10 mouse cellular contexts compared by ENCODE assay signal in the genomic region with DNA sequence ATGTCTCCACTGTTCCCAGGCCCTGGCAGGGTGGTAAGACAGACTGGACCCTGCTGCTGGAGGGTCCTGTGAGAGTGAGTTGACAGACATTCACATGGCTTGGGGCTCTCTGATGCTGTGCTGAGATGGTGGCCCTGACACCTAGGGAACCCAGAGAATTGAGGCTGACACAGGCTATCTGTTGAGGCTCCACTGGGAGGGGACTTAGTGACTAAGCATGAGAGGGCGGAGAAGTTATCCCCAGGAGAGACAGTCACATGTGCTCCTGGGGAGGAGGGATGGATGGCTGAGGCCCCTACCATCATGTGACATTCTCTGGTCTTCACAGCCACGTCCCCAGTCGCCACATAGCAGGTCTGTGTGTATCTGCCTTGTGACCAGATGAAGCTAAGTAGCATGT. TPM values are rescaled to one million over a fixed set of nuclear protein-coding genes. Genes with fewer than 3 reads are reported as not detected.
DNase-seq lines count a peak whose midpoint lies in the region; ATAC-seq and TF ChIP-seq lines count a peak whose summit lies in the region.
"Had no signal": no experiment of that assay in that cellular context is flagged by ENCODE, and none has a peak within 500 bp of the region (broad histone marks: within the 10 kb centered on the region; RNA-seq: fewer than 3 reads in every experiment).

No protein-coding gene starts in this region.

- no peak overlapping the region for H3K4me3 ChIP-seq in heart, embryonic 11.5 days (ENCODE audit: low read depth, low read length)
- H3K4me3 ChIP-seq in C2C12 (ENCODE audit: insufficient read depth, poor library complexity, severe bottlenecking): no peak overlapping the region
- H3K4me3 ChIP-seq in hindbrain, embryonic 11.5 days (ENCODE audit: low read depth, low read length): no peak overlapping the region
- H3K4me3 ChIP-seq in midbrain, embryonic 14.5 days (replicated peaks; ENCODE audit: low read depth, low read length): no peak overlapping the region

- DNase-seq in heart, postnatal 10 days: no peak
- no peak for DNase-seq in hindbrain, embryonic 11.5 days (ENCODE audit: low spot score)
- no peak for DNase-seq in midbrain, embryonic 14.5 days
- no peak for DNase-seq in urinary bladder, adult 18-20 months (ENCODE audit: low spot score in 2 of 2)
- DNase-seq in right cerebral cortex, adult 2 months (ENCODE audit: low spot score in 2 of 2): no peak
- no peak for DNase-seq in embryo, embryonic 10 days (ENCODE audit: low spot score)
- DNase-seq: cerebellum, adult 8-10 months; kidney, adult 8-10 months had no signal

- H3K79me3 ChIP-seq in C2C12 (ENCODE audit: low read depth): peaks cover 80% of the 10 kb centered on the region

- ATAC-seq in heart, embryonic 11.5 days (replicated peaks; ENCODE audit: insufficient number of reproducible peaks, low FRiP score, low TSS enrichment): no peak
- ATAC-seq in hindbrain, embryonic 11.5 days (ENCODE audit: low FRiP score): no peak
- peak; percentile 32; the same call in 1 of the 2 replicates for ATAC-seq in midbrain, embryonic 14.5 days (ENCODE audit: low FRiP score, low TSS enrichment)

- intact Hi-C loops in heart, postnatal 10 days (cut with DNase I): no loop called here

- H3K9me3 ChIP-seq in heart, embryonic 11.5 days (replicated peaks; ENCODE audit: control insufficient read depth, low read length): no peaks in the 10 kb centered on the region
- no peaks in the 10 kb centered on the region for H3K9me3 ChIP-seq in hindbrain, embryonic 11.5 days (ENCODE audit: control insufficient read depth, low read length)
- no peaks in the 10 kb centered on the region for H3K9me3 ChIP-seq in midbrain, embryonic 14.5 days (ENCODE audit: control insufficient read depth, low read length)

- H3K4me2 ChIP-seq in heart, embryonic 11.5 days: no peak overlapping the region
- H3K4me2 ChIP-seq in hindbrain, embryonic 11.5 days (replicated peaks; ENCODE audit: low read depth, low read length): no peak overlapping the region
- no peak overlapping the region for H3K4me2 ChIP-seq in midbrain, embryonic 14.5 days (ENCODE audit: low read length)

- H3K36me3 ChIP-seq in heart, embryonic 11.5 days (ENCODE audit: control insufficient read depth, insufficient read depth, low read length): no peaks in the 10 kb centered on the region
- peaks cover 42% of the 10 kb centered on the region for H3K36me3 ChIP-seq in C2C12 (ENCODE audit: control insufficient read depth, insufficient read depth)
- no peaks in the 10 kb centered on the region for H3K36me3 ChIP-seq in hindbrain, embryonic 11.5 days (ENCODE audit: control insufficient read depth, insufficient read depth, low read length)
- H3K36me3 ChIP-seq in midbrain, embryonic 14.5 days (ENCODE audit: control insufficient read depth, insufficient read depth, low read length): no peaks in the 10 kb centered on the region

- H3K4me1 ChIP-seq in heart, embryonic 11.5 days (ENCODE audit: control insufficient read depth, insufficient read depth, low read length): peaks cover 40% of the 10 kb centered on the region
- H3K4me1 ChIP-seq in hindbrain, embryonic 11.5 days (replicated peaks; ENCODE audit: control insufficient read depth, insufficient read depth, low read length): no peaks in the 10 kb centered on the region
- H3K4me1 ChIP-seq in midbrain, embryonic 14.5 days (ENCODE audit: control insufficient read depth, insufficient read depth, low read length): peaks cover 12% of the 10 kb centered on the region; the same call in 1 of the 2 replicates

- H3K79me2 ChIP-seq in C2C12 (ENCODE audit: control insufficient read depth, insufficient read depth): peaks cover 94% of the 10 kb centered on the region

- H3K9ac ChIP-seq in heart, embryonic 11.5 days (ENCODE audit: low read depth, low read length): no peak overlapping the region
- H3K9ac ChIP-seq in hindbrain, embryonic 11.5 days (ENCODE audit: low read depth, low read length): no peak overlapping the region
- no peak overlapping the region for H3K9ac ChIP-seq in midbrain, embryonic 14.5 days (replicated peaks; ENCODE audit: low read length)

- H3K27me3 ChIP-seq in heart, embryonic 11.5 days (ENCODE audit: control insufficient read depth, insufficient read depth, low read length): no peaks in the 10 kb centered on the region
- no peaks in the 10 kb centered on the region for H3K27me3 ChIP-seq in C2C12 (ENCODE audit: control insufficient read depth, insufficient read depth, insufficient read length)
- H3K27me3 ChIP-seq in hindbrain, embryonic 11.5 days (ENCODE audit: control insufficient read depth, insufficient read depth, low read length): no peaks in the 10 kb centered on the region
- H3K27me3 ChIP-seq in midbrain, embryonic 14.5 days (ENCODE audit: control insufficient read depth, insufficient read depth, low read length): no peaks in the 10 kb centered on the region

- no peak overlapping the region for H3ac ChIP-seq in C2C12 (ENCODE audit: control insufficient read depth, insufficient read length, low read depth)

- 75% methylated on average over 3 of the region's 3 CpGs for WGBS in heart, embryonic 11.5 days (ENCODE audit: insufficient replicate concordance)
- WGBS in hindbrain, embryonic 11.5 days: 62% methylated on average over 3 of the region's 3 CpGs
- WGBS in midbrain, embryonic 14.5 days: 62% methylated on average over 3 of the region's 3 CpGs

- H3K27ac ChIP-seq in heart, embryonic 11.5 days (ENCODE audit: low read depth, low read length): 0 out of 2 replicates have a peak overlapping the region, but pooled peaks have one; percentile 1
- H3K27ac ChIP-seq in hindbrain, embryonic 11.5 days (ENCODE audit: low read depth, low read length): 0 out of 2 replicates have a peak overlapping the region, but pooled peaks have one; percentile 36
- H3K27ac ChIP-seq in midbrain, embryonic 14.5 days (replicated peaks; ENCODE audit: low read depth, low read length): peak overlapping the region; percentile 66

- no peak for TF ChIP-seq CTCF in C2C12 (IDR thresholded peaks at IDR 0.05; ENCODE audit: control insufficient read depth, insufficient read depth, insufficient read length)

TF ChIP-seq in C2C12, 6 proteins besides CTCF, POLR2A, EP300 and RAD21:
- TF ChIP-seq MAX (IDR thresholded peaks at IDR 0.05) (no peak), USF1 (IDR thresholded peaks at IDR 0.05; ENCODE audit: low read depth) (peak; percentile 31)

RNA-seq across cellular contexts. Expression of a gene that starts 15.6 kb away (rescaled TPM):
- polyA plus RNA-seq in heart, embryonic 11.5 days (2014; fragmentation: Nextera tagmentation; extraction: Ambion mirVana): 14.8 and 15.3 TPM in 2 replicates
- total RNA-seq in heart, postnatal 10 days (2021): 10 to 100 TPM; 27.6 to 29.6 TPM
- polyA plus RNA-seq in C2C12 (2012; fragmentation: generic; extraction: Trizol): 21.7 TPM
- 21.1 and 24.2 TPM in 2 replicates for polyA plus RNA-seq in hindbrain, embryonic 11.5 days (2014; fragmentation: Nextera tagmentation; extraction: Ambion mirVana)
- 22.7 and 25.4 TPM in 2 replicates for polyA plus RNA-seq in midbrain, embryonic 14.5 days (2014; fragmentation: Nextera tagmentation; extraction: Ambion mirVana)

Comparison
In these comparisons a context has a peak if more than half of its experiments do, and no peak if none do; other contexts are left out.
1. H3K27ac ChIP-seq: peak in every context shown above with its lines; median percentile 66 in midbrain, embryonic 14.5 days; 36 in hindbrain, embryonic 11.5 days; 1 in heart, embryonic 11.5 days.